ENCODE assay signal across 32 mouse cellular contexts in the genomic region with DNA sequence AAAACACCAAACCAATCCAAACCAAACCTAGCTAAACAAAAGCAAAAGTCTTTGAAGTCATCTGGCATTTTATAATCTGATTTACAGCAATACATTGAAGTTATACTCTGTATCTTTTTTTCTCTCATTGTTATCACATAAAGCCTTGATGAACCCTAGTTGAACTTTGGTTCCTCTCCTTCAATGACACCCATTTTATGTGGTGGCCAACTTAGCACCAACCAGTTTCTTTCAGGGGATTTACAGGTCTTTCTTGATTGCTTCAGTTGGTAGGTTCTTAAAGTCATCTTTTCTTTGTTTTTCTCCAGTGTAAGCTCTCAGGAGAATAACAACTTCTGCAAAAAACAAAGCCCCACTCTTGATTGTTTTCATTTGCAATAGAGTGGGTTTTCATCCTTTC. TPM values are rescaled to one million over a fixed set of nuclear protein-coding genes. Genes with fewer than 3 reads are reported as not detected.
"Had no signal": no experiment of that assay in that cellular context is flagged by ENCODE, and none has a peak within 500 bp of the region (broad histone marks: within the 10 kb centered on the region; RNA-seq: fewer than 3 reads in every experiment).

No protein-coding gene starts in this region.

- DNase-seq: gastrocnemius, postnatal 14 days; gastrocnemius, postnatal 36 days; heart, adult 11 months; heart, postnatal 10 days; heart, postnatal 4 days; kidney, adult 11 months; kidney, adult 2 months; kidney, adult 9 months; kidney, postnatal 10 days; kidney, postnatal 25 days; kidney, postnatal 4 days; liver; liver, embryonic 13.5 days had no signal

- ATAC-seq: hindbrain, embryonic 16.5 days; intestine, embryonic 16.5 days had no signal

RNA-seq across cellular contexts. Expression of gene Sell, which starts 7.5 kb away (rescaled TPM):
- total RNA-seq: gastrocnemius, adult 18-20 months; layer of hippocampus, postnatal 25 days; left cerebral cortex, adult 2 months; left cerebral cortex, postnatal 14 days; left cerebral cortex, postnatal 36 days had no signal
- polyA plus RNA-seq: heart, embryonic 10.5 days; heart, embryonic 12.5 days; heart, embryonic 14.5 days; hindbrain, embryonic 14.5 days; limb, embryonic 10.5 days; limb, embryonic 12.5 days had no signal

RNA-seq across cellular contexts. Expression of gene Sele, which starts 21.2 kb away (rescaled TPM):
- total RNA-seq: gastrocnemius, adult 18-20 months; gastrocnemius, adult 8-10 months; gastrocnemius, postnatal 14 days; gastrocnemius, postnatal 36 days; layer of hippocampus, adult 2 months; layer of hippocampus, postnatal 10 days; layer of hippocampus, postnatal 25 days had no signal
- polyA plus RNA-seq: heart, embryonic 10.5 days; hindbrain, embryonic 10.5 days; hindbrain, embryonic 12.5 days; hindbrain, embryonic 14.5 days; hindbrain, embryonic 16.5 days; intestine, embryonic 14.5 days; limb, embryonic 10.5 days; liver, embryonic 13.5 days had no signal

RNA-seq across cellular contexts. Expression of gene Selp, which starts 45.8 kb away (rescaled TPM):
- total RNA-seq: layer of hippocampus, adult 2 months; layer of hippocampus, postnatal 25 days; left cerebral cortex, adult 2 months; left cerebral cortex, postnatal 14 days; left cerebral cortex, postnatal 36 days had no signal
- polyA plus RNA-seq: heart, embryonic 12.5 days; hindbrain, embryonic 10.5 days; hindbrain, embryonic 12.5 days; hindbrain, embryonic 14.5 days; hindbrain, embryonic 16.5 days; limb, embryonic 12.5 days had no signal
